ENCODE assay signal across 18 mouse cellular contexts in genomic region chr10:20259476-20259875, GRCm38 (mm10). TPM values are rescaled to one million over a fixed set of nuclear protein-coding genes. Genes with fewer than 3 reads are reported as not detected.
DNase-seq lines count a peak whose midpoint lies in the region; TF ChIP-seq lines count a peak whose summit lies in the region.
"Had no signal": no experiment of that assay in that cellular context is flagged by ENCODE, and none has a peak within 500 bp of the region (broad histone marks: within the 10 kb centered on the region; RNA-seq: fewer than 3 reads in every experiment).

No protein-coding gene starts in this region.

- WGBS in cerebellum, adult 2 months, result 84% methylated on average over 2 of the region's 2 CpGs

- no peaks in the 10 kb centered on the region for H3K27me3 ChIP-seq in cerebellum, adult 2 months (ENCODE audit: control insufficient read depth, insufficient read depth, low read length)
- H3K27me3 ChIP-seq: forebrain, embryonic 13.5 days; heart, embryonic 13.5 days had no signal

- TF ChIP-seq POLR2A in cerebellum, adult 2 months (IDR thresholded peaks at IDR 0.05; ENCODE audit: borderline replicate concordance, insufficient read depth, low read length), result no peak

- H3K4me3 ChIP-seq in layer of hippocampus, adult 2 months, result no peak overlapping the region
- H3K4me3 ChIP-seq in cerebellum, adult 2 months (replicated peaks; ENCODE audit: insufficient read depth, low read depth, low read length), result no peak overlapping the region
- H3K4me3 ChIP-seq: embryonic facial prominence, embryonic 10.5 days; forebrain, embryonic 13.5 days; gastrocnemius, adult 2 months; heart, embryonic 13.5 days had no signal

- 0 out of 2 replicates have a peak, but pooled peaks cover 2% of the 10 kb centered on the region for H3K4me1 ChIP-seq in cerebellum, adult 2 months (ENCODE audit: control insufficient read depth, insufficient read depth, low read length)
- H3K4me1 ChIP-seq: embryonic facial prominence, embryonic 10.5 days; forebrain, embryonic 13.5 days had no signal

- H3K27ac ChIP-seq in layer of hippocampus, adult 2 months, result no peak overlapping the region
- no peak overlapping the region for H3K27ac ChIP-seq in cerebellum, adult 2 months (ENCODE audit: insufficient read depth, low read length)
- H3K27ac ChIP-seq: embryonic facial prominence, embryonic 10.5 days; forebrain, embryonic 13.5 days; gastrocnemius, adult 2 months; heart, embryonic 13.5 days had no signal

- DNase-seq in layer of hippocampus, adult 2 months (ENCODE audit: low spot score in 2 of 2), result no peak
- no peak for DNase-seq in layer of hippocampus, postnatal 25 days (ENCODE audit: extremely low spot score in 1 of 2, low spot score in 1 of 2)
- peak; percentile 92 for DNase-seq in kidney, adult 9 months
- DNase-seq in kidney, postnatal 10 days, result peak; percentile 25
- no peak for DNase-seq in urinary bladder, postnatal 36 days (ENCODE audit: low spot score in 2 of 2)
- no peak for DNase-seq in lung, postnatal 25 days (ENCODE audit: low spot score)
- DNase-seq in cerebellum, adult 2 months, result no peak
- DNase-seq: adrenal gland, postnatal 10 days; cerebellum, adult 11 months; cerebellum, postnatal 10 days; forebrain, postnatal 0 days; gastrocnemius, adult 2 months; gastrocnemius, postnatal 36 days; heart, adult 11 months; heart, postnatal 36 days had no signal

- TF ChIP-seq CTCF in layer of hippocampus, adult 2 months (conservative IDR thresholded peaks at IDR 0.05), result peak; percentile 17; the same call in 1 of the 2 replicates
- no peak for TF ChIP-seq CTCF in cerebellum, adult 2 months (IDR thresholded peaks at IDR 0.05; ENCODE audit: borderline replicate concordance, insufficient read depth, low read depth, low read length)

RNA-seq across cellular contexts. Expression of gene Bclaf1, which starts 52.8 kb away (rescaled TPM):
- 100 to 1,000 TPM; 139 to 143 TPM for total RNA-seq in layer of hippocampus, adult 2 months (2021)
- 100 to 1,000 TPM; 106 to 134 TPM for total RNA-seq in layer of hippocampus, postnatal 25 days (2021)
- polyA plus RNA-seq in cerebellum, adult 2 months (2012; rRNA removed), result 72.8 and 75.5 TPM in 2 replicates

Comparison
In these comparisons a context has a peak if more than half of its experiments do, and no peak if none do; other contexts are left out.
1. DNase-seq: peak in kidney, adult 9 months (single experiment) and kidney, postnatal 10 days (single experiment); none in layer of hippocampus, adult 2 months (0 of 2), layer of hippocampus, postnatal 25 days (0 of 2), urinary bladder, postnatal 36 days (0 of 2), lung, postnatal 25 days (single experiment) and cerebellum, adult 2 months (0 of 2).